Mouse (Mus musculus) kidney, adult 2 months (tissue): ENCODE results near the gene Retreg3. TPM values are rescaled to one million over a fixed set of nuclear protein-coding genes. Genes with fewer than 3 reads are reported as not detected.

ENCODE experiments used
- DNase-seq: peaks from one replicate; pipeline ENCODE4 v3.0.0; 2021
- H3K27ac ChIP-seq: fragments of 200-500 bp; 2 replicates; pipeline ENCODE4 v1.5.1; 2012; ENCODE audit warnings: low read depth, low read length, control low read depth, inconsistent platforms; ENCODE audit not compliant: insufficient read depth
- H3K27me3 ChIP-seq: fragments of 200-500 bp; replicated peaks from 2 replicates; pipeline ENCODE4 v1.6.1; 2012; ENCODE audit warnings: mild to moderate bottlenecking, moderate library complexity, low read length, inconsistent platforms; ENCODE audit not compliant: control insufficient read depth, insufficient read depth
- H3K36me3 ChIP-seq: fragments of 200-500 bp; 2 replicates; pipeline ENCODE4 v1.6.1; 2012; ENCODE audit warnings: mild to moderate bottlenecking, moderate library complexity, low read length, inconsistent platforms; ENCODE audit not compliant: control insufficient read depth, insufficient read depth
- H3K4me1 ChIP-seq: fragments of 200-500 bp; 2 replicates; pipeline ENCODE4 v1.6.1; 2011; ENCODE audit warnings: low read length; ENCODE audit not compliant: control insufficient read depth, insufficient read depth
- H3K4me3 ChIP-seq: fragments of 200-500 bp; 2 replicates; pipeline ENCODE4 v1.5.1; 2011; ENCODE audit warnings: mild to moderate bottlenecking, low read depth, low read length, control low read depth; ENCODE audit not compliant: insufficient read depth
- CTCF ChIP-seq: fragments of 200-500 bp; conservative IDR thresholded peaks from 2 replicates; pipeline ENCODE4 v1.5.1; 2011; ENCODE audit warnings: low read depth, mild to moderate bottlenecking, control low read depth, low read length, moderate library complexity, mixed read lengths; ENCODE audit not compliant: insufficient read depth, insufficient read length
- POLR2A ChIP-seq: fragments of 200-500 bp; IDR thresholded peaks from one replicate; pipeline ENCODE4 v1.6.1; 2011; ENCODE audit warnings: low read depth, low read length, control low read depth
- WGBS: fragments of 180-500 bp; shearing (Covaris S2); methylation state at CpG from one replicate; pipeline ENCODE4 v1.1.7; 2018; 5-methylcytosine and 5-hydroxymethylcytosine counted together
- polyA plus RNA-seq: library from polyadenylated mRNA; depleted of rRNA; stranded (reverse); fragments of >200 nt; gene quantifications from 2 replicates; pipeline ENCODE4 v1.2.3, GENCODE M21; 2012

Retreg3 gene
- polyA plus RNA-seq, 1 experiment: 60.0 TPM

- 87% methylated on average over 7 of the region's 7 CpGs for WGBS
- DNase-seq: no peak
- Histone ChIP-seq H3K4me3 (no peak overlapping the region), H3K4me1 (peaks cover 6% of the 10 kb centered on the region; the same call in 1 of the 2 replicates), H3K27me3 (no peaks in the 10 kb centered on the region), H3K27ac (no peak overlapping the region), H3K36me3 (no peaks in the 10 kb centered on the region)
- no peak for TF ChIP-seq CTCF
- no peak for TF ChIP-seq POLR2A
These were observed 17.3 kb upstream of the Retreg3 start for GRCm38 (mm10) chr11:101137000-101137399.

- DNase-seq: peak; percentile 32
- 54% methylated on average over 13 of the region's 13 CpGs for WGBS
- Histone ChIP-seq H3K27me3 (no peaks in the 10 kb centered on the region), H3K27ac (no peak overlapping the region), H3K4me1 (peaks cover 3% of the 10 kb centered on the region; the same call in 1 of the 2 replicates), H3K4me3 (no peak overlapping the region), H3K36me3 (no peaks in the 10 kb centered on the region)
- TF ChIP-seq POLR2A: no peak
- no peak for TF ChIP-seq CTCF
These were observed 14.6 kb upstream of the Retreg3 start for GRCm38 (mm10) chr11:101134217-101134865.

DNA sequence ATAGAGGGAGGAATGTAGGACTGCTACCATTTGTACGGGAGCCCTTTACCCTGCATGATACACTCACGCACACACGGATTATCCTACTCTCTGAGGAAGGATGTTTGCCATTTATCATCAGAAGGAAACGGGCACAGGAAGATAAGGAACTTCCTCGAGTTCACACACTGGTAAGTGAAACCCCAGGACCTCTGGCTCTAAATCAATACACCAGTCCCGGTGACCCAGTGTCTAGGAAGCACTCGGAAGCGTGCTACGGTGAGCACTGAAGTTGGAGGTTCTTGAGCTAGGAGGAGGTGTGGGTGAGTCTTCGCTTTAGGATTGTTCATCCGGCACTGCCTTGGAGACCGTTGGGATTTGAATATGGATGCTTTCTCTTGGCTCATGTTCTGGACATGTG lies 13.3 kb upstream of the Retreg3 start:
- 57% methylated on average over 12 of the region's 12 CpGs for WGBS
- no peak overlapping the region for H3K4me3 ChIP-seq

DNA sequence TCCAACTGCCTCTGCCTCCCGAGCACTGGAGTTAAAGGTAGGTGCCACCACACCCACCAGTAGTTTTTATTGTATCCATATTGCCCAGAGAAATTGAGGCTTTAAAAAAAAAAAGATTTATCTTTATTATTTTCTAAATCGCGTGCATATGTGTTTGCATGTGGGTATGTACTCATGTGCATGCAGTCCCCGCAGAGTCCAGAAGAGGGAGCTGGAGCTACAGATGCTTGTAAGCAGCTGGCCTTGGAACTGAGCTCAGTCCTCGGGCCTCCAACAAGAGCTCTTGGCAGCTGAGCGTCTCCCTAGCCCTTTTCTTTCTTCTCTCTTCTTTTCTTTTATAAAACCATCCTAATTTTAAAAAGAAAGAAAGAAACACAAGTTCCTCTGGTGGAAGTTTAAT lies 12.0 kb upstream of the Retreg3 start:
- peak; percentile 42 for DNase-seq
- 90% methylated on average over 6 of the region's 6 CpGs for WGBS

More for the DNA sequence above, 13.3 kb upstream of the Retreg3 start:
- H3K36me3 ChIP-seq: no peaks in the 10 kb centered on the region
- no peaks in the 10 kb centered on the region for H3K27me3 ChIP-seq
- DNase-seq: peak; percentile 72
- no peak overlapping the region for H3K27ac ChIP-seq
- TF ChIP-seq CTCF (no peak), POLR2A (no peak)
- H3K4me1 ChIP-seq: no peaks in the 10 kb centered on the region

GRCm38 (mm10) chr11:101131187-101131586 lies 11.5 kb upstream of the Retreg3 start:
- Histone ChIP-seq H3K36me3 (no peaks in the 10 kb centered on the region), H3K27ac (no peak overlapping the region), H3K4me3 (no peak overlapping the region), H3K27me3 (no peaks in the 10 kb centered on the region), H3K4me1 (no peaks in the 10 kb centered on the region)
- TF ChIP-seq CTCF (no peak), POLR2A (no peak)
- no peak for DNase-seq
- WGBS: 87% methylated on average over 2 of the region's 2 CpGs

More for the DNA sequence above, 12.0 kb upstream of the Retreg3 start:
- H3K27me3 ChIP-seq: no peaks in the 10 kb centered on the region
- TF ChIP-seq POLR2A (no peak), CTCF (peak; percentile 42)
- no peak overlapping the region for H3K4me3 ChIP-seq
- H3K4me1 ChIP-seq: no peaks in the 10 kb centered on the region
- H3K36me3 ChIP-seq: no peaks in the 10 kb centered on the region
- no peak overlapping the region for H3K27ac ChIP-seq

- H3K27me3 ChIP-seq: no peaks in the 10 kb centered on the region
- no peak for DNase-seq
- TF ChIP-seq CTCF (no peak), POLR2A (no peak)
- H3K27ac ChIP-seq: no peak overlapping the region
- H3K36me3 ChIP-seq: no peaks in the 10 kb centered on the region
- no peaks in the 10 kb centered on the region for H3K4me1 ChIP-seq
- WGBS: 37% methylated on average over 18 of the region's 18 CpGs
- H3K4me3 ChIP-seq: no peak overlapping the region
These were observed 10.5 kb upstream of the Retreg3 start for GRCm38 (mm10) chr11:101130056-101130756.

- Histone ChIP-seq H3K27me3 (no peaks in the 10 kb centered on the region), H3K27ac (no peak overlapping the region), H3K36me3 (no peaks in the 10 kb centered on the region), H3K4me3 (no peak overlapping the region), H3K4me1 (no peaks in the 10 kb centered on the region)
- TF ChIP-seq POLR2A: no peak
- 79% methylated on average over 11 of the region's 11 CpGs for WGBS
- no peak for DNase-seq
These were observed 9.4 kb upstream of the Retreg3 start for GRCm38 (mm10) chr11:101128996-101129577.
